Mouse (Mus musculus) limb, embryonic 13.5 days (tissue): ENCODE measurements around the gene Flcn. TPM values are rescaled to one million over a fixed set of nuclear protein-coding genes. Genes with fewer than 3 reads are reported as not detected.

Experiments used
- ATAC-seq: fragments of 200-750 bp; cut with Nextera tagmentation; 2 replicates; pipeline ENCODE4 v1.8.0; 2017; ENCODE audit warnings: low read depth, moderate number of reproducible peaks, moderate TSS enrichment; ENCODE audit not compliant: low FRiP score
- H3K27ac ChIP-seq: fragments of 300-500 bp; sonication (generic); 2 replicates; pipeline ENCODE4 v1.5.1; 2015; ENCODE audit warnings: inconsistent platforms, mild to moderate bottlenecking, moderate library complexity
- H3K27me3 ChIP-seq: fragments of 300-500 bp; sonication (generic); 2 replicates; pipeline ENCODE4 v1.6.1; 2015; ENCODE audit warnings: mild to moderate bottlenecking, inconsistent platforms
- H3K36me3 ChIP-seq: fragments of 300-500 bp; sonication (generic); 2 replicates; pipeline ENCODE4 v1.6.1; 2015; ENCODE audit warnings: inconsistent platforms, mild to moderate bottlenecking, moderate library complexity
- H3K4me1 ChIP-seq: fragments of 300-500 bp; sonication (generic); 2 replicates; pipeline ENCODE4 v1.6.1; 2015; ENCODE audit warnings: inconsistent platforms
- H3K4me2 ChIP-seq: fragments of 300-500 bp; sonication (generic); replicated peaks from 2 replicates; pipeline ENCODE4 v1.6.1; 2015; ENCODE audit warnings: inconsistent platforms, mild to moderate bottlenecking, moderate library complexity
- H3K4me3 ChIP-seq: fragments of 300-500 bp; sonication (generic); 2 replicates; pipeline ENCODE4 v1.5.1; 2015; ENCODE audit warnings: moderate library complexity, mild to moderate bottlenecking, inconsistent platforms
- H3K9ac ChIP-seq: fragments of 300-500 bp; sonication (generic); 2 replicates; pipeline ENCODE4 v1.6.1; 2015; ENCODE audit warnings: mild to moderate bottlenecking, inconsistent platforms
- H3K9me3 ChIP-seq: fragments of 300-500 bp; sonication (generic); 2 replicates; pipeline ENCODE4 v1.6.1; 2016; ENCODE audit warnings: inconsistent platforms
- WGBS: fragments of 180-500 bp; shearing (Covaris S2); methylation state at CpG from one replicate; pipeline ENCODE4 v1.1.7; 2015; 5-methylcytosine and 5-hydroxymethylcytosine counted together
- polyA plus RNA-seq: library from polyadenylated mRNA; unstranded; fragments of >200 nt; fragmentation: Nextera tagmentation; extraction: Ambion mirVana; gene quantifications from 2 replicates; pipeline ENCODE4 v1.2.1, GENCODE M21; 2015

Flcn gene
- polyA plus RNA-seq, 1 experiment from 2014 or later, result 40.8 TPM

DNA sequence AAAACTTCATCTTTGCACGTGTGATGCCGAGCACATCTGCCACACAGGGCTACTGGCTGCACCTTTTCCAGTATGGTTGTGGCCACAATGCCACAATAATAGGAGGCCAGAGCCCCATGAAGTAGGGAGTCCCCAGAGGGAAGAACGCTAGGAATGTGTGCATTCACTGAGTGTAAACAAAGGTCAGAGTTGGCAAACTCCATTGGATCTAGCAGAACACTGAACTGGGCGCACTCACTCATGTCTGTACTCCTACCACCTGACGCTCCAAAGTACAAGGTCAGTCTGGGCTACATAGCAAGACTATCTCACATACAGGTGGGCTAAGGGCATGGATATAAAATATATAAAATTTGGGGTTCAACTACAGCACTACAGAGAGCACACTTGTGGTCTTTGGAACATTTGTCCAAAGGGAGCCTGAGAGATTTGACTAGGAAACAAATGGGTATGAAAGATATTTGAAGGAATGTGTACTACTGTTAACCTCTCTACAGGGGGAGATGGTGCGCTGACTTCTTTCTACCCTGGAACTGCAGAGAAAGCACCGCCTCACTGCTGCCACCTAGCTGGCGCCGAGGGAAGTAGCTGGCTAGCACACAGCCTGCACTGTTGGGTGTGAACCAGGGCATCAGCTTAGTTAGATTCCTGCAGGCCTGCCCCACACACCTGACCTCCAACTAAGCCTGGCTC, 31.5 kb downstream of the Flcn start:
- 55% methylated on average over 9 of the region's 9 CpGs for WGBS
- Histone ChIP-seq H3K4me1 (no peaks in the 10 kb centered on the region), H3K9ac (no peak overlapping the region), H3K27me3 (no peaks in the 10 kb centered on the region), H3K9me3 (no peaks in the 10 kb centered on the region), H3K27ac (no peak overlapping the region), H3K4me3 (no peak overlapping the region), H3K4me2 (no peak overlapping the region), H3K36me3 (peaks cover 55% of the 10 kb centered on the region)
- peak; percentile 28; the same call in 1 of the 2 replicates for ATAC-seq

DNA sequence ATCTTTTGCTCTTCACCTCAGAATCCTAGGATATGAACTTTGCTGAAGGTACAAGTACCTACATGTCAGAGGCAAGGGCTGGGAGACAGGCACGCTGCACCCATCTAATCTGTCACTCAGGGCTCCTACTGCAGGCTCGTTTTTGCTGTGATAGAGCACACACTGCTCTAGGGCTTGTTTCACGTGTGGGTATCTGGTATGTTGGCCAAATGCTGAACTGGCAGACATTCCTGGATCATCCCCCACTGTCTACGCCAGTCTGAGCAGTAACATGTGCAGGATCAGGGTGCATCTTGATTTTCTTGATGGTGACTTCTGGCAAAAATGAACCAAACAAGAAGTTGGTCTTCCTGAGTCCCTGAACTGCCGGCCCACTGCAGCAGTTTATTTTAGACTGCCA, 32.6 kb downstream of the Flcn start:
- no peak overlapping the region for H3K4me3 ChIP-seq
- H3K4me1 ChIP-seq, result no peaks in the 10 kb centered on the region
- H3K9me3 ChIP-seq, result no peaks in the 10 kb centered on the region
- no peak overlapping the region for H3K9ac ChIP-seq
- H3K27ac ChIP-seq, result no peak overlapping the region
- peaks cover 66% of the 10 kb centered on the region for H3K36me3 ChIP-seq
- no peak for ATAC-seq
- H3K27me3 ChIP-seq, result no peaks in the 10 kb centered on the region
- H3K4me2 ChIP-seq, result no peak overlapping the region
- 85% methylated on average over 5 of the region's 5 CpGs for WGBS

- no peaks in the 10 kb centered on the region for H3K27me3 ChIP-seq
- no peak overlapping the region for H3K9ac ChIP-seq
- H3K36me3 ChIP-seq, result peaks cover 83% of the 10 kb centered on the region
- H3K27ac ChIP-seq, result no peak overlapping the region
- no peak overlapping the region for H3K4me2 ChIP-seq
- H3K4me3 ChIP-seq, result no peak overlapping the region
- H3K9me3 ChIP-seq, result no peaks in the 10 kb centered on the region
- 92% methylated on average over 13 of the region's 13 CpGs for whole genome bisulfite sequencing
- ATAC-seq, result no peak
- H3K4me1 ChIP-seq, result no peaks in the 10 kb centered on the region
These were observed 34.2 kb downstream of the Flcn start for GRCm38 (mm10) chr11:59775435-59776148.

GRCm38 (mm10) chr11:59774522-59774921, 35.3 kb downstream of the Flcn start:
- H3K36me3 ChIP-seq, result peaks cover 93% of the 10 kb centered on the region
- no peaks in the 10 kb centered on the region for H3K4me1 ChIP-seq
- H3K27ac ChIP-seq, result no peak overlapping the region
- H3K27me3 ChIP-seq, result no peaks in the 10 kb centered on the region
- H3K9ac ChIP-seq, result no peak overlapping the region
- H3K4me3 ChIP-seq, result no peak overlapping the region
- H3K4me2 ChIP-seq, result no peak overlapping the region
- no peaks in the 10 kb centered on the region for H3K9me3 ChIP-seq
- ATAC-seq, result no peak
- 92% methylated on average over 4 of the region's 4 CpGs for WGBS

DNA sequence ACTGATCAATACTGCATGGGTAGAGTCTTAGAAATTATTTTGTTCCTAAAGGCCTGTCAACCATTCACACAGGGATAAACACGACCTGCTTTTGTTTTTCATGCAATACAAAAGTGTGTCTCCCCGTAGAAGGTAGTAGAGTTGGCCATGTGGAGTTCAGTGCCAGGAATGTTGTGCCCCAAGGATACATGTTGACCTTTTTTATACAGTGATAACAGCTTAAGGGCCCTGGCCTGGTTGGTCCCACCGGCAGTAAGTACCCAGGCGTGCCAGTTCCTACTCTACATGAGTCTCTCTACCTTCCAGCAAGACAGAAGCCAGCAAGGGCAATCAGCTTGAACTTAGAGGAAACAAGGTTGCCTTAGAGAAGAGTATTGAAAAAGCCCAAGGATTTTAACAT, 36.9 kb downstream of the Flcn start:
- H3K36me3 ChIP-seq, result peaks cover 99% of the 10 kb centered on the region
- no peaks in the 10 kb centered on the region for H3K4me1 ChIP-seq
- no peak overlapping the region for H3K4me2 ChIP-seq
- WGBS, result 90% methylated on average over 4 of the region's 4 CpGs
- ATAC-seq, result no peak
- H3K9ac ChIP-seq, result no peak overlapping the region
- no peaks in the 10 kb centered on the region for H3K9me3 ChIP-seq
- no peaks in the 10 kb centered on the region for H3K27me3 ChIP-seq
- H3K27ac ChIP-seq, result no peak overlapping the region
- H3K4me3 ChIP-seq, result no peak overlapping the region

DNA sequence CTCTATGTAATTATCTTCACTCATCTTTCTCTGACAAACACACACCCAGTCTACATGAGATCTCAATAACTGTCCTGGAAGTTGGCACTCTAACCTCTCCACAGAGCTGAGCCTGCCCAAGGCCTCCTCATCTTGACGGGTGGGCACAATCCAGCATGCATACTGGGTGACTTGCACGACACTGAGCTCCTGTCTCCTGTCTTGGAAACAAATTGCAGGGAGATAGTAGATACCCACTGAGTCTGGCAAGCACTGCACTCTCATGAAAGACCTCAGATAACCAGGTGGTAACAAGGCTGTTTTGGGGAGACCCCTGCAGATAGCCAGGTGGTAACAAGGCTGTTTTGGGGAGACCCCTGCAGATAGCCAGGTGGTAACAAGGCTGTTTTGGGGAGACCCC, 37.5 kb downstream of the Flcn start:
- peaks cover 100% of the 10 kb centered on the region for H3K36me3 ChIP-seq
- H3K4me1 ChIP-seq, result no peaks in the 10 kb centered on the region
- no peak overlapping the region for H3K9ac ChIP-seq
- H3K4me2 ChIP-seq, result no peak overlapping the region
- no peaks in the 10 kb centered on the region for H3K9me3 ChIP-seq
- no peak overlapping the region for H3K4me3 ChIP-seq
- H3K27ac ChIP-seq, result no peak overlapping the region
- 92% methylated on average over 2 of the region's 2 CpGs for WGBS
- no peaks in the 10 kb centered on the region for H3K27me3 ChIP-seq
- no peak for ATAC-seq

DNA sequence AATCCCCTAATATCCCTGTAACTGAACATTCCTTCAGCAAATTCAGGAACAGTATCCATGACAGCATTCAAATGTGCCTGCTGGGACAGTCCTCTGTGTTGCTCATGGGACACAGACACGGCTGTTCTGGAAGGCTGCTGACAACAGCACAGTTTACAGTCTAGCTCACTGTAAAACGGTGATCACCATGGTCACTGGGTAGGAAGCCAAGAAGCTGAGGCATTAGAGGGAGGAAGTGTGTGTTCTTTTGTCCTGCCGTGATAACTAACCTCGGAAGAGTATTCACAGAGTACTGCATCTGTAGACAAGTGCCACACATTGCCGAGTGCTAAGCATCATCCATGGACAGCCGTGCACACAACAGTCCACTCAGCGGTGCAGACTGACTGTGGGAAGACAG, 39.1 kb downstream of the Flcn start:
- Histone ChIP-seq H3K4me2 (no peak overlapping the region), H3K9ac (no peak overlapping the region), H3K27me3 (no peaks in the 10 kb centered on the region), H3K9me3 (no peaks in the 10 kb centered on the region), H3K27ac (no peak overlapping the region), H3K4me3 (no peak overlapping the region), H3K36me3 (peaks cover 99% of the 10 kb centered on the region), H3K4me1 (no peaks in the 10 kb centered on the region)
- WGBS, result 91% methylated on average over 7 of the region's 7 CpGs
- no peak for ATAC-seq

DNA sequence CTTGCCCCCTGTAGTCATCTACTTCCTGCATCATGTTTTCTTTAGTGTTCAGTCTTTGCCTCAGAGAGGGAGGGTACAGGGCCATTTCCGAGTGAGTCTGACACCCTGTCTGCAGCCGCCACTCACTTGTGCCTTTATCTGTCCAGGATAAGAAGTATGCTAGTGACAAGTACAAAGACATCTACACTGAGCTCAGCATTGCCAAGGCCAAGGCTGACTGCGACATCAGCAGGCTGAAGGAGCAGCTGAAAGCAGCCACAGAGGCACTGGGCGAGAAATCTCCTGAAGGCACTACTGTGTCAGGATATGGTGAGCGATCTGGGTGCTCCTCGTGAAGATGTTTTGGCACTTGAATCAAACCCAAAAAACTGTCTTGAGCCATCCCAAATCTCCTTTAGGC, 40.1 kb downstream of the Flcn start:
- Histone ChIP-seq H3K4me1 (no peaks in the 10 kb centered on the region), H3K36me3 (peaks cover 99% of the 10 kb centered on the region), H3K4me2 (no peak overlapping the region), H3K4me3 (no peak overlapping the region), H3K27ac (no peak overlapping the region), H3K9ac (no peak overlapping the region), H3K27me3 (no peaks in the 10 kb centered on the region), H3K9me3 (no peaks in the 10 kb centered on the region)
- ATAC-seq, result no peak
- 93% methylated on average over 6 of the region's 6 CpGs for WGBS

- Histone ChIP-seq H3K27ac (no peak overlapping the region), H3K27me3 (no peaks in the 10 kb centered on the region), H3K9me3 (no peaks in the 10 kb centered on the region), H3K4me3 (no peak overlapping the region), H3K4me2 (no peak overlapping the region), H3K4me1 (no peaks in the 10 kb centered on the region), H3K36me3 (peaks cover 99% of the 10 kb centered on the region), H3K9ac (no peak overlapping the region)
- ATAC-seq, result no peak
- 89% methylated on average over 2 of the region's 2 CpGs for WGBS
These were observed 40.5 kb downstream of the Flcn start for GRCm38 (mm10) chr11:59769307-59769706.

GRCm38 (mm10) chr11:59760796-59761195, 49.0 kb downstream of the Flcn start:
- WGBS, result 93% methylated on average over 6 of the region's 6 CpGs
- ATAC-seq, result no peak

GRCm38 (mm10) chr11:59759626-59760025, 50.2 kb downstream of the Flcn start:
- no peak for ATAC-seq
- 88% methylated on average over 2 of the region's 2 CpGs for whole genome bisulfite sequencing

More at GRCm38 (mm10) chr11:59760796-59761195, 49.0 kb downstream of the Flcn start:
- Histone ChIP-seq H3K27me3 (no peaks in the 10 kb centered on the region), H3K36me3 (peaks cover 97% of the 10 kb centered on the region), H3K4me3 (no peak overlapping the region), H3K9me3 (no peaks in the 10 kb centered on the region), H3K4me1 (no peaks in the 10 kb centered on the region), H3K27ac (no peak overlapping the region), H3K9ac (no peak overlapping the region), H3K4me2 (no peak overlapping the region)

DNA sequence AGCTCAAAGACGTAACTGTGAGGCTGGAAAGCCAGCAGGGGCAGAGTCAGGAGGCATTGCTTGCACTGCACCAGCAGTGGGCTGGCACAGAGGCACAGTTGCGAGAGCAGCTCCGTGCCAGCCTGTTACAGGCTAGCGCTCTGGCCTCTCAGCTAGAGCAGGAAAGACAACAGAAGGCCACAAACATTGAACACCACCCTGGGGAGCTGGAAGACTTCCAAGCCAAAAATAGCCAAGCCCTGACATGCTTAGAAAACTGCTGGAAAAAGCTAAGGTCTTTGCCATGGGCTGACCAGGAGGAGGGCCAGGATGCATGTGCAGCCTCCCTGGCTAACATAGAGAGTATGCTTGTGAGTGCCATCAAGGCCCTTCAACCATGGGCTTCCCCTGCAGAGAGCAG, 50.6 kb downstream of the Flcn start:
- Histone ChIP-seq H3K27me3 (no peaks in the 10 kb centered on the region), H3K9me3 (no peaks in the 10 kb centered on the region), H3K4me1 (no peaks in the 10 kb centered on the region), H3K4me3 (no peak overlapping the region), H3K36me3 (peaks cover 97% of the 10 kb centered on the region), H3K9ac (no peak overlapping the region), H3K27ac (no peak overlapping the region), H3K4me2 (no peak overlapping the region)
- WGBS, result 83% methylated on average over 4 of the region's 4 CpGs
- ATAC-seq, result no peak

More at GRCm38 (mm10) chr11:59759626-59760025, 50.2 kb downstream of the Flcn start:
- H3K36me3 ChIP-seq, result peaks cover 97% of the 10 kb centered on the region
- H3K27ac ChIP-seq, result no peak overlapping the region
- no peak overlapping the region for H3K4me3 ChIP-seq
- H3K9me3 ChIP-seq, result no peaks in the 10 kb centered on the region
- H3K4me2 ChIP-seq, result no peak overlapping the region
- no peak overlapping the region for H3K9ac ChIP-seq
- H3K27me3 ChIP-seq, result no peaks in the 10 kb centered on the region
- H3K4me1 ChIP-seq, result no peaks in the 10 kb centered on the region
